Mouse (Mus musculus) kidney, adult 2 months (tissue): Measurements from ENCODE around the gene Rmdn3.

Experiments
- CTCF ChIP-seq: fragments of 200-500 bp; conservative IDR thresholded peaks from 2 replicates; pipeline ENCODE4 v1.5.1; 2011; ENCODE audit warnings: low read depth, mild to moderate bottlenecking, control low read depth, low read length, moderate library complexity, mixed read lengths; ENCODE audit not compliant: insufficient read depth, insufficient read length
- POLR2A ChIP-seq: fragments of 200-500 bp; IDR thresholded peaks from one replicate; pipeline ENCODE4 v1.6.1; 2011; ENCODE audit warnings: low read depth, low read length, control low read depth

DNA sequence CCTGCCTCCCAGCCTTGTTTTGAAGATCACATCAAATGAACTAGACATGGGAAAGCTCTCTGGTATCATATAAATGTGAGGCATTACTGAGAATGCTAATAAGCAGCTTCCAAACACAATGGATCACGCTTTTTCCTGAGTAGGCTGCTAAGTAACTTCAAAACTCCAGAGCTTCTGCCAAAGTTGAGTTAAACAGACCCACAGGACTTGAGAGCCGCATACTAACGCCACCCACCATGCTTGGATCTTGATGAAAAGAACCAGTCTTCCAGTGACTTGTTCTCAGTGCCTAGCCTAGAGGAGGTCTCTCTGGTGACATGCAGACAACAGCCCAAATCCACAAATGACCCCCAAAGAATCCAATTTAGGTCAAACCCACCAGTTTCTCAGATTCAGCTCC lies 42.1 kb upstream of the Rmdn3 start:
- TF ChIP-seq CTCF, result no peak
- no peak for TF ChIP-seq POLR2A
